Mouse (Mus musculus): ENCODE data around the gene Ankrd54. TPM values are rescaled to one million over a fixed set of nuclear protein-coding genes. Genes with fewer than 3 reads are reported as not detected.
"Not testable (repeated sequence)": the region's sequence is repeated elsewhere in the genome, so short reads cannot be mapped to it uniquely, and the experiment has no call there.

The Ankrd54 gene
- polyA plus RNA-seq, 1 experiment from 2014 or later, result 52.8 TPM

GRCm38 (mm10) chr15:79027291-79028205 lies 35.1 kb downstream of the Ankrd54 start:
- no peaks in the 10 kb centered on the region for H3K36me3 ChIP-seq
- ATAC-seq (ENCODE audit: low FRiP score), result 0 out of 2 replicates have a peak, but pooled peaks have one; percentile 9
- peak overlapping the region; percentile 60 for H3K4me3 ChIP-seq (replicated peaks)
- H3K9ac ChIP-seq (replicated peaks), result peak overlapping the region; percentile 85
- H3K4me1 ChIP-seq, result peaks cover 57% of the 10 kb centered on the region
- H3K9me3 ChIP-seq (replicated peaks), result no peaks in the 10 kb centered on the region
- H3K27me3 ChIP-seq (replicated peaks), result no peaks in the 10 kb centered on the region; the same call in 1 of the 2 replicates
- H3K27ac ChIP-seq (replicated peaks), result peak overlapping the region; percentile 92
- peak overlapping the region; percentile 99 for H3K4me2 ChIP-seq
- 5% methylated on average over 46 of the region's 46 CpGs for WGBS

GRCm38 (mm10) chr15:79026511-79027290 lies 36.0 kb downstream of the Ankrd54 start:
- Histone ChIP-seq H3K4me2 (peak overlapping the region; percentile 99), H3K4me3 (replicated peaks) (peak overlapping the region; percentile 60; the same call in 1 of the 2 replicates), H3K9me3 (replicated peaks) (no peaks in the 10 kb centered on the region), H3K27ac (replicated peaks) (peak overlapping the region; percentile 92; the same call in 1 of the 2 replicates), H3K4me1 (peaks cover 50% of the 10 kb centered on the region), H3K9ac (replicated peaks) (no peak overlapping the region), H3K36me3 (no peaks in the 10 kb centered on the region), H3K27me3 (replicated peaks) (no peaks in the 10 kb centered on the region; the same call in 1 of the 2 replicates)
- WGBS, result 34% methylated on average over 14 of the region's 14 CpGs
- no peak for ATAC-seq (ENCODE audit: low FRiP score)

DNA sequence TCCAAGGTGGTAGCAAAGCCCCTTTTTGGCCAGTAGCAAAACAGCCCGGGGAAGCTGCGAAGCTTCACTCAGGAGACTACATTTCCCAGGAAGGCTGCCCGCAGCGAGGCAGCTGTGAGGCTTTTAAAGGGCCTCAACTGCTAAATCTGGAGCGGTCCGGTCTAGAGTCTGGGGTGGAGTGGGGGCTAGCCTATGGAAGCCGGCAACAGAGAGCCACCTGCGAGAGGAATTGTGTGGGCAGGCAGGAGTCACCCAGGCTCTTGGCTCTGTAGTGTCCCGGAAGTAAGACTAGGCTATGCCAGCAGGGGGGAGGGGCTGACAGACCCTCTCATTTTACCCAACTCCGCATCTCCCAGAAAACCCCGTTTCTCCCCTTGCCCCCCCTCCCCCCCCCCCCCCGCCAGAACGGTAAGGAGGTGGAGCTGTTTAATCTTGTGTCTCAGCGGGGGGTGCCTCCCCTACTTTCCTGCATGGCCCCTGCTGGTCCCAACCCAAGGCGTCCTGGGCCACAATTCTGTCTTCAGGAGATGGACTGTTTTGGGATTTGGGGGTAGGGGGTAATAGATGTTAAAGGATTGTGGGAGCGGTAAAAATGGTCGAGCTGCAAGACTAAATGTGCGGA lies 36.9 kb downstream of the Ankrd54 start:
- H3K36me3 ChIP-seq, result no peaks in the 10 kb centered on the region
- H3K27me3 ChIP-seq (replicated peaks), result no peaks in the 10 kb centered on the region; the same call in 1 of the 2 replicates
- H3K9ac ChIP-seq (replicated peaks), result 0 out of 2 replicates have a peak overlapping the region, but pooled peaks have one; percentile 26
- no peak overlapping the region for H3K27ac ChIP-seq (replicated peaks)
- no peak for ATAC-seq (ENCODE audit: low FRiP score)
- peaks cover 41% of the 10 kb centered on the region for H3K4me1 ChIP-seq
- H3K4me2 ChIP-seq, result peak overlapping the region; percentile 50
- no peaks in the 10 kb centered on the region for H3K9me3 ChIP-seq (replicated peaks)
- WGBS, result 12% methylated on average over 15 of the region's 18 CpGs
- peak overlapping the region; percentile 10 for H3K4me3 ChIP-seq (replicated peaks)

GRCm38 (mm10) chr15:79023366-79023765 lies 39.3 kb downstream of the Ankrd54 start:
- H3K27ac ChIP-seq (replicated peaks), result no peak overlapping the region
- no peak overlapping the region for H3K9ac ChIP-seq (replicated peaks)
- H3K9me3 ChIP-seq (replicated peaks), result no peaks in the 10 kb centered on the region
- H3K4me1 ChIP-seq, result peaks cover 26% of the 10 kb centered on the region
- H3K4me3 ChIP-seq (replicated peaks), result no peak overlapping the region
- no peak overlapping the region for H3K4me2 ChIP-seq
- WGBS, result 46% methylated on average over 1 of the region's 1 CpGs
- no peaks in the 10 kb centered on the region; the same call in 1 of the 2 replicates for H3K27me3 ChIP-seq (replicated peaks)
- ATAC-seq (ENCODE audit: low FRiP score), result no peak
- no peaks in the 10 kb centered on the region for H3K36me3 ChIP-seq

- WGBS, result 60% methylated on average over 10 of the region's 10 CpGs
These were observed 39.9 kb downstream of the Ankrd54 start for GRCm38 (mm10) chr15:79022671-79023230.

DNA sequence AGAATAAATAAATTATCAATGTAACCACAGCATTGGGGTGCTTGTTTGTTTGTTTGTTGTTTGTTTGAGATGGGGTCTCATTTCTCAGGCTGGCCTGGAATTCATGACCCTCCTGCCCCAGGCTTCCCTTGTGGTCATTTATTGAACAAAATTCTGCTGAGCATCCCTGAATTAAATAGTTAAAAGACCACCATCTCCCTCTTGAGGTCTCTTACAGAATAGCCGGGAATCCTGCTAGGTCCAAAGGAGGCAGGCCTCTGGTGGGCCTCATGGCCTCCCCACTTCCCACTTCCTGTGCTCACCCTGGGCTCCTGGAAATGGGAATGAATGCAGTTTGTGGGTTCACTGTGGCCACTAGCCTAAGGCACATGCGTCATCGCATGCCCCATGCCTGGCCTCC lies 43.8 kb downstream of the Ankrd54 start:
- no peak overlapping the region for H3K27ac ChIP-seq (replicated peaks)
- WGBS, result 58% methylated on average over 3 of the region's 3 CpGs
- ATAC-seq (ENCODE audit: low FRiP score), result no peak
- H3K4me1 ChIP-seq, result no peaks in the 10 kb centered on the region
- no peaks in the 10 kb centered on the region for H3K9me3 ChIP-seq (replicated peaks)
- no peaks in the 10 kb centered on the region for H3K36me3 ChIP-seq
- no peak overlapping the region for H3K4me3 ChIP-seq (replicated peaks)
- H3K9ac ChIP-seq (replicated peaks), result no peak overlapping the region
- H3K4me2 ChIP-seq, result no peak overlapping the region
- H3K27me3 ChIP-seq (replicated peaks), result no peaks in the 10 kb centered on the region; the same call in 1 of the 2 replicates

More at GRCm38 (mm10) chr15:79022671-79023230, 39.9 kb downstream of the Ankrd54 start:
- no peak overlapping the region for H3K4me3 ChIP-seq (replicated peaks)
- H3K27me3 ChIP-seq (replicated peaks), result no peaks in the 10 kb centered on the region; the same call in 1 of the 2 replicates
- no peak for ATAC-seq (ENCODE audit: low FRiP score)
- no peaks in the 10 kb centered on the region for H3K9me3 ChIP-seq (replicated peaks)
- no peak overlapping the region for H3K27ac ChIP-seq (replicated peaks)
- no peak overlapping the region for H3K9ac ChIP-seq (replicated peaks)
- H3K4me2 ChIP-seq, result no peak overlapping the region
- no peaks in the 10 kb centered on the region for H3K36me3 ChIP-seq
- peaks cover 24% of the 10 kb centered on the region for H3K4me1 ChIP-seq

GRCm38 (mm10) chr15:79018191-79018590 lies 44.5 kb downstream of the Ankrd54 start:
- 26% methylated on average over 4 of the region's 4 CpGs for WGBS
- H3K27me3 ChIP-seq (replicated peaks), result no peaks in the 10 kb centered on the region
- H3K36me3 ChIP-seq, result no peaks in the 10 kb centered on the region
- H3K4me1 ChIP-seq, result no peaks in the 10 kb centered on the region
- no peak overlapping the region for H3K27ac ChIP-seq (replicated peaks)
- no peak overlapping the region for H3K4me2 ChIP-seq
- ATAC-seq (ENCODE audit: low FRiP score), result no peak
- no peaks in the 10 kb centered on the region for H3K9me3 ChIP-seq (replicated peaks)
- H3K4me3 ChIP-seq (replicated peaks), result no peak overlapping the region
- no peak overlapping the region for H3K9ac ChIP-seq (replicated peaks)

DNA sequence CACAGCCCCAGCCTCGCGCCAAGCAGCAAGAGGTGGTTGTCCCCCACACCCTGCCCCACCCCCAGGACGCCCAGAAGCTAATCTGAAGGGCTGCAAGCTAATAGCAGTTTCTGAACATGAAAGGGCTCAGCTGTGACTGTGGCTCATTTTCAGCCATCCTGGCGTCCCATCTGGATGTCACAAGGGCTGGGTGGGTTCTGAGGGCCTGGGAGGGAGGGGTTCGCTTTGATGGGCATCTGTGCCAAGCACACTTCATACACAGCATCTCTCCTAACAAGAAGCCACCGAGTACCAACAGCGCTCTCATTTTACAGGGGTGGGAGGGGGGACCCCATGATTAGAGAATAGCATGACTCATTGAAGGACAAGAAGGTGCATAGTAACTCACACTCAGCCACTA lies 49.3 kb downstream of the Ankrd54 start:
- H3K9me3 ChIP-seq (replicated peaks), result no peaks in the 10 kb centered on the region
- H3K27ac ChIP-seq (replicated peaks), result no peak overlapping the region
- H3K4me1 ChIP-seq, result no peaks in the 10 kb centered on the region
- no peak for ATAC-seq (ENCODE audit: low FRiP score)
- H3K27me3 ChIP-seq (replicated peaks), result no peaks in the 10 kb centered on the region
- no peaks in the 10 kb centered on the region for H3K36me3 ChIP-seq
- WGBS, result 42% methylated on average over 7 of the region's 7 CpGs
- no peak overlapping the region for H3K4me3 ChIP-seq (replicated peaks)
- H3K4me2 ChIP-seq, result no peak overlapping the region
- H3K9ac ChIP-seq (replicated peaks), result no peak overlapping the region

- no peak for ATAC-seq (ENCODE audit: low FRiP score)
- Histone ChIP-seq H3K27me3 (replicated peaks) (no peaks in the 10 kb centered on the region), H3K9ac (replicated peaks) (no peak overlapping the region), H3K36me3 (peaks cover 4% of the 10 kb centered on the region), H3K4me1 (no peaks in the 10 kb centered on the region), H3K9me3 (replicated peaks) (no peaks in the 10 kb centered on the region), H3K4me3 (replicated peaks) (no peak overlapping the region), H3K4me2 (no peak overlapping the region), H3K27ac (replicated peaks) (no peak overlapping the region)
- WGBS, result 27% methylated on average over 10 of the region's 10 CpGs
These were observed 51.1 kb downstream of the Ankrd54 start for GRCm38 (mm10) chr15:79011550-79011949.

- H3K9ac ChIP-seq (replicated peaks), result no peak overlapping the region
- 61% methylated on average over 5 of the region's 5 CpGs for WGBS
- no peaks in the 10 kb centered on the region for H3K4me1 ChIP-seq
- no peaks in the 10 kb centered on the region for H3K9me3 ChIP-seq (replicated peaks)
- H3K4me2 ChIP-seq, result no peak overlapping the region
- no peak for ATAC-seq (ENCODE audit: low FRiP score)
- H3K4me3 ChIP-seq (replicated peaks), result no peak overlapping the region
- H3K36me3 ChIP-seq, result peaks cover 20% of the 10 kb centered on the region
- no peaks in the 10 kb centered on the region for H3K27me3 ChIP-seq (replicated peaks)
- no peak overlapping the region for H3K27ac ChIP-seq (replicated peaks)
These were observed 53.0 kb downstream of the Ankrd54 start for GRCm38 (mm10) chr15:79009734-79010133.

DNA sequence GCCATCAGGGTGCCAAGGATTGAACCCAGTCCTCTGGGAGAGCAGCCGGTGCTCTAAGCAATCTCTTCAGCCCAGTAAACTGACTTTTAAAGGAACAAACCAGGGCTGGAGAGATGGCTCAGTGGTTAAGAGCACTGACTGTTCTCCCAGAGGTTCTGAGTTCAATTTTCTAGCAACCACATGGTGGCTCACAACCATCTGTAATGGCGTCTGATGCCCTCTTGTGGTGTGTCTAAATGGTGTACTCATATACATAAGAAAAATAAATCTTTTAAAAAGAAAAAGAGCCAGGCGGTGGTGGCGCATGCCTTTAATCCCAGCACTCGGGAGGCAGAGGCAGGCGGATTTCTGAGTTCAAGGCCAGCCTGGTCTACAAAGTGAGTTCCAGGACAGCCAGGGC lies 54.9 kb downstream of the Ankrd54 start:
- H3K9ac ChIP-seq (replicated peaks); H3K4me2 ChIP-seq; H3K27ac ChIP-seq (replicated peaks); H3K4me3 ChIP-seq (replicated peaks); H3K9me3 ChIP-seq (replicated peaks); H3K27me3 ChIP-seq (replicated peaks); H3K4me1 ChIP-seq; ATAC-seq (ENCODE audit: low FRiP score): not testable (repeated sequence)
- 88% methylated on average over 6 of the region's 6 CpGs for WGBS
- H3K36me3 ChIP-seq, result peaks cover 39% of the 10 kb centered on the region
